Mouse (Mus musculus): Measurements from ENCODE around the gene Nrf1.

The Nrf1 gene

DNA sequence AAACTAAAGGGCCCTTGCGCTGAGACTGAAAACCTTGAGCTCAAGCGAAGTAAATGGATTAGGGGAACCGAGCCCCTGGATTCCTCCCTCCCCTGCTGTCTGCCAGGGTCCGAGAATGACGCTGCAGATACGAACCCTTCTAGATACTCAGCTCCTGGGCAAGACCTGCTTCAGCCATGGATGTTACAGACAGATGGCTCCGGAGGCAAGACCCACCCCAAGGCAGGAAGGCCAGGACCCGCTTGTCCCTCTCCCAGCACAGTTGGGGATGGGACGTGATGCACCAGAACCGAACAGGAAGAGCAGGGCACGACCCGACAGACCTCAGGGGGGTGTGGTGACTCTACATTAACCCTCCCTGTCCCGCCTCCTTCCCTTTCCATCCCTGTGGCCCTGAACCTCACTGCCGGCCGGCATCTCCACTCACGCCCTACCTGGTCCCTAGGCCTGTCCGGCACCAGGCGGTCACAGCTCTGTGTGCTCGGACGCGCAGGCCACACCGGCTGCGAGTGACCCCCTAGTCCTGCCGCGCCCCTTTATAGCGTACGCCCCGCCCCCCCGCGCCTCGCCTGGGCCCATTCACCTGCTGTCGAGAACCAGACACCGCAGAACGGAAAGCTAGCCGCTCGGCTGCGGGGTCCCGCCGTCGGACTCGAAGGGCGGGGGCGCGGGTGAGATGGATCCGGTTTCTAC lies 127.6 kb downstream of the Nrf1 start:
- DNase-seq (ENCODE audit: low spot score in 2 of 2), result no peak

DNA sequence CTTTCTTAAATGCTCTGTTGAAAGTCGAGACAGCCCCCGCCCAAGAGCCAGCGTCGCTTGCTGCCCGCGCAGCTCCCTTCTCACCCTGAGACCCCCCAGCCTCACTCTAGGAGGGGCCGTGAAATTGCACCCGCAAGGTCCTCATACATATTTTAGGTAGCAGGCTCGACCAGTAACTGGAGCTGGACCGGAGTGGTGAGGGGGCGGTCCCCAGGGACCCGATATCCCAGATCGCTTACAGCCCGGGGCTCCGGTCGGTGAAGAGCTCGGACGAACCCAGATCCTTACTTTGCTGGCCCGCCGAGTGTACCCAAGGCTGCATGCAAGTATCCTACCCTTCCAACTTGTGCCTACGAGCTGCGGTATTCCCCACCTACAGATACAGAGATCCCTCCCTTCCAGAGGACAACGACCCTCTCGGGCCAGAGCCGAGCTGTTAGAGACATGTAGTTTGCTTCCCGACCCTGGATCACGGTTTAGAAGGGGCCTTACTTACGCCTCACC lies 128.2 kb downstream of the Nrf1 start:
- DNase-seq (ENCODE audit: low spot score in 2 of 2), result no peak

DNA sequence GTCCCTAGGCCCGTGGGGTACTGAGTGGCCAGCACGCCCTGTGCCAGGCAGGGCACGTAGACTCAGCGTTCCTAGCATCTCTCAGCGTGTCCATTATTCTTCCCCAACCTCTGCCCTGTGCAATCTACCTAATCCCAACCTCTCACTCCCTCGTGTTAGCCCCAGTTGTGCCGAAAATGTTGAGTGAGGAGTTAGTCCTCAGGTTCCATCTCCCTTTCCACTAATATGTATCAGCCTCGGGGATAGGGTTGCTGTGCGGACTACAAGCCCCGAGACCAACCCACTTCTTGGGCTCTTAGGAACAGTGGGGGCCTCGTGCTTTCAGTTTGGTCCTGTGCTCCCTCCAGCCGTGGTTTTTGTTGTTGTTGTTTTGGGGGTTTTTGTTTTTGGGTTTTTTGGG lies 128.7 kb downstream of the Nrf1 start:
- DNase-seq (ENCODE audit: low spot score in 2 of 2), result no peak

DNA sequence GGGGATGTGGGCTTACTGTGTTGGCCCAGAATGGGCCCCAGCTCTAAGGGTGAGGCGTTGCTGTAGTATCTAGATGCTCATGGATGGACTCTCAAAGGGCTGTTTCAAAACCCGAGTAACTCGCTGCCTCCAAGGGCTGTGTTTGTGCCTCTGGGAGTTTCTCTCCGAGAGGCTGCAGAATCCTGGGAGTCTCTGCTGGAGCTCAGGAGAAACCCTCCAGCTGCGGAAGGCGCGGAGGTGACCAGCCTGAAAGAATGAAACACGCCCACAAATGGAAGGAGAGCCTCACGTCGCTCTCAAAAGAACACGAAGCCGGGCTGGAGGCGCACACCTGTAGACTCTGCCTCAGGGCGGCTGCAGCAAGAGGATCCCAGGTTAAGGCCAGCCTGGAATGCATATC lies 129.5 kb downstream of the Nrf1 start:
- no peak for DNase-seq (ENCODE audit: low spot score in 2 of 2)

DNA sequence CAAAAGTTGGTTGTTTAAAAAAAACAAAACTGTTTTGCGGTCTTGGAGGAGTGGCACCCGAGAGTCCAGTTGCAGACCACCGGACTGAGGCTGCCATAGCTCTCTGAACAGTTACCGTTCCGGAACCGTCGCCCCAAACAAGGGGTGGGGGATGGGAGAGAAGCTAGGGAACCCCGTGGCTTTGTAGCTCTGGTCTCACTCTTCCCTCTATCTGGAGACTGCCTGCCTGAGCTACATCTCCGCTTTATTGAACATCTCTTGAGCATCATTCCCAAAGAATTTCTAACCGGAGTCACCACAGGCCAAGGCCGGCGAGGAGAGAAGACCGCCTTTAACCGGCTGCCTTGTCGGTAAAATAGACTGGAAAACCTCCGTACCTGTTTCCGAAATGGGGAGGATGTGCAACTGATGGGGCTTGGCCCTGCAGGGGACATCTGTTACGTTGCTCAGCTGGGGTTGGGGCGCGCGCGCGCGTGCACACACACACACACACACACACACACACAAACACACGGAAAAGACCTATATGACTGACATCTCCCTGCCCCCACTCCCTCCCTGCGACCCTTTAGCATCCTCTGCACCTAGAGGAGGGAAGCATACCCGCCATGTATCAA lies 130.3 kb downstream of the Nrf1 start:
- no peak for DNase-seq (ENCODE audit: low spot score in 2 of 2)

DNA sequence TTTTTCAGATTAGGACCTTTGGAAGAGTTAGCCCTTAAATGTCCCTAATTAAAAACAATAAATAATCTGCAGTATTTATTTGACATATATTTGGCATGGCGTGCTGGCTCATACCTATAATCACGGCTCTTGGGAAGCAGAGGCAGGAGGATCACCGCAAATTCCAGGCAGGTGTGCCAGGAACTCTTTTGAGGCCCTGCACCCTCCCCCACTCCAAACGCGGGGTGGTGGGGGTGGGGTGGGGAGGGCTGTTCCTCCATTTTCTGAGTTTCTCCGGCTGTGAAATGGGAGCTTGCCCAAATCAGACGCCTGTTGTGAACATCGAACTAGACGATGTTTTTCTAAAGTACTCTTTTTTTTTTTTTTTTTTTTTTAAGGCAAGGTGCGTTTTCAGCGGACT lies 131.3 kb downstream of the Nrf1 start:
- DNase-seq (ENCODE audit: low spot score in 2 of 2), result no peak

DNA sequence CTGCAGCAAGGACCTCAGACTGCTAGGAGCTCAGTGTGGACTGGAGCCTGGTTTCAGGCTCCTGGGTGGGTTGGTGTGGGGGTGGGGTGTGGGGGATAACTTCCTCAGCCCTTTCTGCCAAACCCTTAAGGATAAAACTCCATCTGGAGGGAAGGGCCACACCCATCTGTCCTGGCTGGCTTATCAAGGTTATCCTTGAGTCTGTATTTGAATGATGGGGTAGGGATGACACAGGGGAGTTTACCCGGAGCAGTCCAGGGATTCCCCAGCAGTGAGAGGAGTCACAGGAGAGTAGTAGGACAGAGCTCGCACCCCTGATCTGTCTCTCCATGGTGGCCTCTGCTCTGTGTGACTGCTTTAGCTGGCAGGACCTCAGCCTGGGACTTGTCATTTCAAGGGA lies 132.5 kb downstream of the Nrf1 start:
- no peak for DNase-seq (ENCODE audit: low spot score in 2 of 2)

DNA sequence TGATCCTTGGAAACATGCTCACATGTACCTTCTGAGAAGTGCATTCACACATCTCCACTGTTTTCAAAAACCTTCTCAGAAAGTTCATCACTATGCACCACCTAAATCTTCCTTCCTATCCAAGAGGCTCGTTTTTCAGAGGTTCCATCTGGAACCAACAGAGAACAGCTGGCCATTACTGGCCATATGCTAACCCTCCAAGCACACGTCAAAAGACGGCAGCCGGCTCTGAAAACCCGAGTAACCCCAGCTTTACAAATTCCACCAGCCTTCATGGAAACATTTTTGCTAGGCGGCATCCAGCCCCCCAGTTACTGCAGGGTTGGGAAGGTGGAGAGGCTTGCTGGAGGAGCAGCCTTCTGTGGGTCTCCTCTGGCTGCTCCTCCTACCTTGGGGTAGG lies 134.2 kb downstream of the Nrf1 start:
- DNase-seq (ENCODE audit: low spot score in 2 of 2), result no peak

DNA sequence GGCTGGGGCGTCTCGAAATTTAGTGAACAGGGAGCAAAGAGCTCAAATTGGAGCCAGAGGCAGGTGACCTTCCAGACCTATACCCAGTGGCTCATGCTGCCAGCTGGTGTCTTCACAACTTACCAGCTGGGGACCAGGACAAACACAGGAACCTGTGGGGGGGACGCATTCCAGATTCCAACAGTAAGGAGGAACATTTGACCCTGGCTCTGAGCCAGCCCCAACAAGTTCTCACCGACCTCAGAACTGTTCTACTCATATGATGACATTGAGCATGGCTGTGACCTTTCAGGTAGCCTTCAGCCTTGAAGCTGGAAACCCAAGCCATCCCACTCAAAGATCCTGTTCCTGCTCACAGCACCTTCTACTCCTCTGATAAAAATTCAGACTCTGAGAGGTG lies 135.8 kb downstream of the Nrf1 start:
- DNase-seq (ENCODE audit: low spot score in 2 of 2), result no peak

DNA sequence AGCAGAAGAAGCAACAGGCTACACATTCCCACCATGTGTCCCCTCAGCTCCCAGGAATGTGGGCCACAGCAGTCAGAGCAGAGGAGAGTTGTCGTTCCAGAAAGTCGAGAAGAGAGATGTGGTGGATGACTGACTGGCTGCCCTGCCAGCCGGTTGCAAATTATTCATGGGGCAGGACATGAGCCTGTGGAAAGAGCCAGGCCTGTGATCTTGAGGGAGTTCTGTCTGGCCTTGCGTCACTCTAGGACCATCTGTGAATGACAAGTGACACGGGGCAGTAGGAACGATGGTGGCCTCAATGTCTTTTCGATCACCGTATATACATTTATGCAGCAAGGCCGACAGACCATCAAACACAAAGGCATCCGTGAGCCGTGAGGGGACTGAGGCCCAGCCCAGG lies 147.9 kb downstream of the Nrf1 start:
- no peak for DNase-seq (ENCODE audit: low spot score in 2 of 2)

DNA sequence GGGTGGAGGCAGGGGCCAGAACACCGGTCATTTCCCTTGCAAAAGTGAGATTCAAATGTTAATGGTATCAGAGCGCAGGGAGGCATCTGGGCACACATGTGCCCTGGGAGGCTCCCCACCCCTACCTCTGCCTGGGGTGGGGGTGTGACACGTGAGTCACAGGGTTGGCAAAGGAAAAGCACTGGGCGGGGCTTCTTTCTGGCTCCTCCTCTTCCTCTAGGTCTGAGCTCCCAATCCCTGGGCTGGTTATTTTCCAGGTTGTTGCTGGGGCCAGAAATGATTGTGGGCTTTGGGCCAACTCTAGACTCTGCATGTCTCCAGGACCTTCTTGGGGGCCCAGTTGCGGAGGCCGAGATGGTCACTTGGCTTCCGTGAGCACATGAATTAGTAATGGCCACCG lies 148.4 kb downstream of the Nrf1 start:
- DNase-seq (ENCODE audit: low spot score in 2 of 2), result no peak

Measured in spleen, postnatal 14 days (tissue).